Mouse (Mus musculus) 416B (cell line): Measurements from ENCODE around the gene Hnrnpf.

Experiments used
- DNase-seq: peaks from one replicate; pipeline ENCODE4 v3.0.0; 2011; ENCODE audit warnings: low read depth

Hnrnpf gene

DNA sequence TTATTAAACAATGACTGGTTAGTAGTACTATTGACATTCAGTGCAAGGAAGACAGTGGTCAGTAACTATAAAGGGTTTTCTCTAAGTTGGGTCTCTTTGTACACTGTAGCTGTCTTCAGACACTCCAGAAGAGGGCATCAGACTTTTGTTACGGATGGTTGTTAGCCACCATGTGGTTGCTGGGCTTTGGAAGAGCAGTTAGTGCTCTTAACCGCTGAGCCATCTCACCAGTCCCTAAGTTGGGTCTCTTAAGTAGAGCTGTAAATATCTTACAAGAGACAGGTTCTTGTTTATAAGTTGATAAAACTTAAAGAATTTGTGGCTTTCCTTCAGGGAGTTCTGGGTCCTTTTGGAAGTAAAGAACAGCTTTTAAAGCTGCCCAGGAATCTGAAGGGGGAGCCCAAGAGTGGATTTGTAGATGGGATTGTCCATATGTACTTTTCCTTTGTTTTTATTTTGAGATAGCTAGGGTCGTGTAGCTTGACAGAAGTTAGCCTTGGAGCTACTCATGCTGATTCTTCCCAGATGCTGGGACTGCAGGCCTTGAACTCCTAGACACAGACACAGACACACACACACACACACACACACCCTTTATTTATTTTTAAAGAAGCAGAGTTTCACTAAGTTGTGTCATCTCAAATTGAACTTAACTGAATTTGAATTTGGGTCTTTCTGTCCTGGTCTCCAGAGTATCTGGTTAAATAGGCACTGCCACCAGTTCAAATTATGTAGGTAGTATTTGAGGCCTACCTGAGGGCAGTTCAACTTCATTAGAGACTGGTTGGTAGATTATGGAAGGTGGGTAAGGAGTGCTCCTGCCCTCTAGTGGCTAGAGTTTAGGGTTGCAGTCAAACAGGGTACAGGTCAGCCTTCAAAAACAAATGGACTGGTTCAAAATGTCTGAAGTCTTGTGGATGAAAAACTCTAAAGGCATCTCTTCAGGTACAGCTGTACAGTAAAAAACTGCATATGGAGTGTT, 20.8 kb downstream of the Hnrnpf start:
- DNase-seq: peak; percentile 81

DNA sequence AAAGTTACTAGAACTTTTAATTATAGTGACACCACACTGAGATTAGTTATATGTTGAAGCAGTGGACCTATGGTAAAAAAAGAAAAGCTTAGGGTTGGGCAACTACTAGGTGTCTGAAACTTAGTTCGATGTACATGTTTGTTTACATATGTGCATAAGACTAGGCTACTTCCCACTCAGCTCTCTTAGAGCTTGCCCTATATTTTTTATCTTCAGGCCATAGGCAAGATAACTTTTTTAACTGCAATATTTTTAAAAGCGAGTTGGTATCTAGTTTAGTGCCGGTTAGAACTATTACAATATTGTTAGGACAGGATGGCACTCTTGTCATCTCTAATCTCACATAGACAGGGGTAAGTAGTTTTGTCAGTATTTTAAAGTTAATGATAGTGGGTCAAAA, 21.9 kb downstream of the Hnrnpf start:
- no peak for DNase-seq

DNA sequence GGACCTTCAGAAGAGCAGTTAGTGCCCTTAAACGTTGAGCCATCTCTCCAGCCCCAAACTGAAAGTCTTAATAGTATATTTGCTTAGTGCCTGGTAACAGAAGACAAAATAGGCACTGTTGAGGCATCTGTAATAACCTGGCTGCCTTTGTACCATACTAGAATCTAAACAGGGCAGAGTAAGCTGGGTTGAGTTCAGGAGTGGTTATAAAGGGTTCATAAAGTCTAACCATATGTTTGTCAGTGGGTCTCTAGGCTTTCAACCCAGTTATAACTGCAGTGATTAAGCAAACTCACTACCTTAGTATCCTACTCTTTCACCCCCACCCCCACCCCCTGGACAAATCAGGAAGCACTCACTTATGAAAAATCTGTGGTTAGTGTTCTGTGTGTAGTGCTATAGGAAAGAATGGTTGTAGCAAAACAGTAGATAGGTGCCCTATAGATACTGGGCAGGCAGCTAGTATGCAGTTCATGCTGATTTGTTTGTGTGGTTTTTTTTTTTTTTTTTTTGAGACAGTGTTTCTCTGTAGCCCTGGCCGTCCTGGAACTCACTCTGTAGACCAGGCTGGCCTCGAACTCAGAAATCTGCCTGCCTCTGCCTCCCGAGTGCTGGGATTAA, 26.9 kb downstream of the Hnrnpf start:
- DNase-seq: peak; percentile 39

DNA sequence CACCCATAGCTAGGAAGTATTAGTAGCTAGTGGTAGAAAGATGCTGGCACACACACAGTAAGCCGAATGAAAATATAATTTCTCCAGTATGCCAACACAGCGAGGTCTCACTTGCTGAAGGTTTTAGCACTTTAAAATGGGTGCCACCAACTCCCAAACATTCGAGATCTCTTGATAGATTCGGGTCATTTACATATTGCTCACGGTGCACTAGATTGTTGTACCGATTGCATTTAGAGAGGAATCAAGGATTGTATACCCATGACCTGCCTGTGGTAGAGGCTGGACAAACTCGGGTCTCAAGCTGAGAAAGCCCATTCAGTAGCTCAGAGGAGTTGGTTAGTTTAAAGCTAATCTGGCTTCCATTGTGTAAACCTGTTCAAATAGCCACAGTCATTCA, 27.8 kb downstream of the Hnrnpf start:
- DNase-seq: no peak

DNA sequence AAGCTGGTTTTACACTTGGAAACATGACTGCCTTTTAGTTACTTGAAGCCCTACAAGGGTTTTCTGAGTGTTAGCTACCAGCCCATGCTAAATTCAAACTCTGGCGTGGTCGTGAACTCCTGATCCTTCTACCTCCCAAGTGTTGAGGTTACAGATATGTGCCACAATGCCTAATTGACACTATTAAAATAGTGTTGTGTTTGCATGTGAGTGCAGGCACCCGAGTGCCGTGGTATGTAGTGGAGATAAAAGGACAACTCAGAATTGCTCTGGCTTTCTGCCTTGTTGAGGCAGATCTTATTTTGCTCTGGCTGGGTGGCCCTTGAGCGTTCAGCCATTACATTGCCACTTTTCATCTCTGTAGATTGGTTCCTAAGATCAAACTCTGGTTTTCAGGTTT, 28.6 kb downstream of the Hnrnpf start:
- DNase-seq: no peak

DNA sequence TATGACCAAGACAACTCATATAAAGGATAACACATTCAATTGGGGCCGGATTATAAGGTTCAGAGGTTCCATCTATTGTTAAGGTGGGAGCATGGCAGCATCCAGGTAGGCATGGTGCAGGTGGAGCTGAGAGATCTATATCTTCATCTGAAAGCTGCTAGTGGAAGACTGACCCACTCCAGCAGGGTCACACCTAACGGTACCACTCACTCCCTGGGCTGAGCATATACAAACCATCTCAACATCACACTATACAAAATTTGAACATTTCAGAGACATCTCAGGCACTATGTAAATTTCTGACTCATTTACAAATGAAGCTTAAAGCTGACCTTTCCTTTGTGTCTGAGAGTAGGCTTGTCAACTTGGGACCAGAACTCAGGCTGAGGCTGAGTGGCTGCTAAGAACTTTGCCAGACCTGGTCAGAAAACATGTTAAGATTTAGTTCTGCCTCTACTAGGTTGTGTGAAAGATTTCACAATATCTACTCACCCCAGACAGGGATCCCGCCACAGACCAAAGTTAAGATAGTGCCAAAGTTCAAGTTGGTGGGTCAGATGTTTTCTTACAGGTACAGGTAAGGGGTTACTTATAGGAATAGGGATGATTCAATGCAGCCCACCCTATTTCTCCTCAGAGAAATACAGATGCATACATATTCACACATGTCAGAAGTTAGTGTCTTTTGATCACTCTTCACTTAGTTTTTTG, 30.0 kb downstream of the Hnrnpf start:
- DNase-seq: peak; percentile 21

DNA sequence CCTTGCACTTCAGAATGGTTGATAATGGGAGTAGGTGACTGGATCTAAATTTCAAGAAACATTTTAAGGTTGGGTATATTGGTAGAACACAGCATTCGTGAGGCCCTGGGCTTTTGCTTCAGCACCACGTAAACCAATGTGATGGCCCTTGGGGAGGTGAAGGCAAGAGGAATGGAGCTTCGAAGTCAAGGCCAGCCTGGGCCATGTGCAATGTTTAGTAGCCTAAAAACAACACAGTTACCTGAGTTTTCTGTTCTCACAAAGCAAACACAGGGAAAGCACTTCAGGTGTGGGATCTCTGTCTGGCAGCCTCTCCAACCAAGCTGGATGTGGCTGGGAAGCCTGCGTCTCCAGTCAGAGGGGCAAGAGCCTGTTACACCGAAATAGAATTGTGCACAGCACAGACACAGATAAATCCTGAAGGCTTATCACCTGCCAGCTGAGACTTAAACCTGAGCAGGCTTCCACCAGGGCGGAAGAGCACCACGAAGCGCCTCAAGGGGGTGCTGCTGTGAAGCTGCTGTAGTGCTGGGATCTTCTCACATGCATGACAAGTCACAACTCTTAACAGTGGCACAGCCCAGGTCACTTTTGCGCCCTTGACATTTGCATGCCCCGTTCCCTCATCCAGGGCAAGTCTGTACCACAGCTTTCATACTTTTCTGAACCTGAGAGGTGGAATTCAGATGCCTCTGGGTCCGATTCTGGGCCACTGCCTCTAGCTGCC, 32.4 kb downstream of the Hnrnpf start:
- DNase-seq: peak; percentile 58

DNA sequence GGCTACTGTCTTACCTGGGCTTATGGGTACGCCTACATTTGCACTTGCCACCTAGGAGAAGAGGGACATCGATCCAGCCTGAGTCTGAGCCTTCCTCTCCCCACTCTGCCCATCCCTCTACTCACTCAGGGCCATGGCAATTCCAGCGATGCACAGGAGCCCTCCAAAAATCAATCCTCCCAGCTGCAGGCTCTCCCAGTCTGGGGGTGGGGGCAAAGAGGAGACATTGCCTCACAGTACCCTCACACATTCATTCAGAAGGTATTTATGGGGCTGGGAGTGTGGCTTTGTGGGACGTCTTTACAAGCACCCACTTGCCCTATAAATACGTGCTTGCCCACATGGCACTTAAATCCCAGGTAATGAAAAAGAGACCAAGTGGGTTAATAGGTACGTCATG, 34.2 kb downstream of the Hnrnpf start:
- DNase-seq: no peak

DNA sequence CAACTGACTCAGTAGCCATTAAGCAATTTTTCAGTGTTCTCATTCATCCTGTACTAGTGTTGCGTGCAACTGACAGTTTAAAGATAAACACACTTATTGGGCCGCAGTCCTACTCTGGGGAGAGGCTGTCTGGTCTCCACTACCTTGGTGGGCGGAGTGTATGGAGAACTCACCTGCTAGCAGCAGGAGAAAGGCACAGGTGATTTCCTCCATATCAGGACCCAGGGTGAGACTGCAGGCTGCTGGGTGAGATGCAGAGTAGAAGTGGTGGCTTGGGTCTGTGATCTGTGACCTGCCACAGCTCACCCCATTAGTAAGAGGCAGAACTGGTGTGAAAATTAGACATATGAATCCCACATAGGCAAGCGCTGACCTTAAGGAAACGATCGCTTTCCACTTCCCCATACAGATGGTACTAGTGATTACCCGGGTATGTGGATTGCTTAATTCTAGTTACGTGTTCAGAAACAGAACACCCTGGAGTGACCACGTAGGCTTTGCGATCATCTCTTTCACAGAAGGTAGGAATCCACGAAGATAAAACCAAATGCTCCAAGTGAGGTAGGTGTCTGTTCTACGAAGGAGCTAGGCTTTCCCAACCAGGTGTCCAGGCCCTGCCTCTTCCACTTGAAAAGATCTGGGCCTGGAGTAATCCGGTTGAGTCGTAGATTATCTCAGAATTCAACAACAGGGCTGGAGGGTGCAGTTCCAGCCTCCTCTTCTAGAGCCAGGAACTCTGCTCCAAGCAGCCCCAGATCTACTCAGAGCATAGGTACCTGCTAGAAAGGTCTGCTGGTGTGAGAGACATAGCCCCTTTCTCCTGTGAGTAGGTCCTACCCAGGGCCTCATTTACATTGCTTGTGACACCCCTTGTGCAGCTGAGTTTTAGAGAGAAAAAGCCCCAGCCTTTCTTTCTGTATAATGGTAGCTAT, 35.8 kb downstream of the Hnrnpf start:
- peak; percentile 89 for DNase-seq

DNA sequence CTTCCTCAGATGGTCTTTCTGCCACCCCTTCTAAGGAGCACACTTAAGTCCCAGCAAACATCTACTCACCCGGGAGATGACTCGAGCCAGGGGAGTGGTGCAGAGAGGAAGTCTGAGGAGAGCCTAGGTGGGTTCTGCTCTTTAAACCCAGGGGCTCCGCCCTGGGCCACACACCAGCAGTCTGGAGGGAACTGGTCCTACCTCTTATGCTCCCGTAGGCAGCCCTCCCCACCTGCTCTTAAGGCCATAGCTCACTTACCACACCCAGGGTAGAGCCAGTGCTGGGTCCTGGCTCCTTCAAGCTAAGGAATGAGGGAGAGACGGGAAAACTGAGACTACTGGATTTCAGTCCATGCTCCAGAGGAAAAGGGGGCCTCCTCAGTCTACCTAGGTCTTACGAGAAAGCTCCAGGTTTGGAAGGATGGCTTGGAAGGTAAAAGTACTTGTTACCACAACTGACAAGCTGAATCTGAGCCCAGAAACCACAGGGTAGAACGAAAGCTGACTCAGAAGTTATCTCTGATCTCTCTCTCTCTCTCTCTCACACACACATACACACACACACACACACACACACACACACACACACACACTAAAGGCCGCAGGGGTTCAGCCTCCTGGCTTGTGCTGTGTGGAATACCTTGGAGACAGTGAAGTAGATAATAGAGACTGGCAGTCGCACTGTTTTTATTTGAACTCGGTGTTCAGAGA, 37.3 kb downstream of the Hnrnpf start, which contains the start of gene Fxyd4:
Fxyd4 (minus strand) TSS at position 471 of the 711 bp plus-strand sequence.
- peak; percentile 87 for DNase-seq

DNA sequence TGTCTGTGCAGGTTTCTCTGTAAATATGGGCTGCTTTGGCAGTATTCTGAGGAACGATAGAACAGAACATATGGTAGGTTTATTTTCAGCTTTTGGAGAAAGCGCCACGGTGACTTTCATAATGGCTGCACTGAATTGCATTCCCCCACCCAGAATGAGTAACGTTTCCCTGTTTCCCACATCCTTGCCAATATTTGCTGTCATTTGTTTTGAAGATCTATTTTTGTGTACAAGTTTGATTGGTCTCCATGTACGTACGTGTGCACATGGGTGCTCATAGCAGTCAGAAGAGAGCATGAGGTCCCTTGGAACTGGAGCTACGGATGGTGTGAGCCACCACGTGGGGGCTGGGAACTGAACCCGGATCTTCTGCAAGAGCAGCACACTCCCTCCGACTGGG, 38.8 kb downstream of the Hnrnpf start:
- no peak for DNase-seq

DNA sequence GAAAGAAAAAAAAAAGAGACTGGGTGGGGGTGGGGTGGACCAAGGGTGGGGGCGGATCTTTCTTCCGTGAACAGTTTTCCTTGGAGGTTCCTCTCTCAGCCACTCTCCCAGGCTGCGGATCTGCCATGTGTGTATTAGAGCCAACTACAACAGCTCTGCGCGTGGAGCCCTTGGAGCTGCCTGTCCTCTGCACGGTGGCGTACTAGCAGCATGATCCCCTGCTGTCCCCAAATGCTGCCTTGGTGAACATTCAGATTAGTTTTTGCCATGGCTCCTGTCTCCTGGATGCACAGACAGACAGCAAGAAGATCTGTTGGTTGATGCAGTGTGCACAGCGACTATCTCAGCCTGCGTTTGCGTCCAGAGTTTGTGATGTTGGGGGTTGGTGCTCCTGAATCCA, 42.6 kb downstream of the Hnrnpf start:
- no peak for DNase-seq

DNA sequence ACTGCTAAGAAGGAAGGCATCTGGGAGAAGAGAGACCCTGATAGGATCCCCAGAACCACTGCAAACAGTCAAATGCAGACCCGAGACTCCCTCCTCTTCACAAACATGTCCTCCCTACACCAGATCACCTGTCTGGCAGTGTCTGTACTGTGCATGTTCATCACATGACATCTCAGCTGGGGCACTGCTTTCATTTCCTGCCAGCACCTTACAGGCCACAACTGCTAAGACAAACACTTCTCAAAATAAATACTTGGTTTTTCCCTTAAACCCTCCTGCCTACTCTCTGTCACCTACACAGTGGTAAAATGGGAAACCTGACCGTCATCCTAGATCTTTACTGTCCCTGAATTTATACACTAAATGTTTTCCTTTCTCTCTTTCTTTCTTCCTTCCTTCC, 43.8 kb downstream of the Hnrnpf start:
- no peak for DNase-seq

DNA sequence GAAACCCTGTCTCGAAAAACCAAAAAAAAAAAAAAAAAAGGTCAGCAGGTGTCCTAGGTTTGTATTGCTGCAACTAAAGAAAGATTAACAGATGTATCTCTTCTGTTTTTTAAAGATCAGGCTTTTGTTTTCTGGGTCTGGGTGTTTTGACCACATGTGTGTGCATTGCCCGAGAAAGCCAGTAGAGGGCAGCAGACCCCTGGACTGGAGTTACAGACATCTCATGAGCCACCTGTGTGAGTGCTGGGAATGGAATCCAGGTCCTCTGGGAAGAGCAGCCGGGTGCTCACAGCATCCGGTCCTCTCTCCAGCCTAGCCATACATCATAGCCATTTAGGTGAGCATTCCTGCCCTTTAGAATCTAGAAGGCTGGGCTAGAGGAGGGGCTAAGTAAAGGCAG, 52.2 kb downstream of the Hnrnpf start:
- peak; percentile 11 for DNase-seq

DNA sequence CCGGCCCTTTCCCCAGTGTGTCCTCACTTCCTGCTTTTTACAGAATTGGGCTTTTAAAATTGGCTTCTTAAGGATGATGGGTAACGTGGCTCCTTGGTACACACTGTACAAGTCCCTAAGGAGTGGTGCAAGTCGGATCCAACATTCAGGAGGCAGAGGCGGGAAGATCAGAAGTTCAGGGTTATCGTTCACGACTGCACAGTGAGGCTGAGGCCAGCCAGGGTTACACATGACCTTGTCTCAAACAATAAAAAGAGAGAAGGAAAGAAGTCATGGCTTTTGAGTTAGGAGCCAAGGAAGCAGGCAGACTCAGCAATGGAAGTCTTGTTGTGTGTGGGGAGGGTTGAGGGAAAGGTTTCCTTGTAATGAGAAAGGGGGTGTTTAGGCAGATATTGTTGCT, 56.0 kb downstream of the Hnrnpf start:
- DNase-seq: no peak

DNA sequence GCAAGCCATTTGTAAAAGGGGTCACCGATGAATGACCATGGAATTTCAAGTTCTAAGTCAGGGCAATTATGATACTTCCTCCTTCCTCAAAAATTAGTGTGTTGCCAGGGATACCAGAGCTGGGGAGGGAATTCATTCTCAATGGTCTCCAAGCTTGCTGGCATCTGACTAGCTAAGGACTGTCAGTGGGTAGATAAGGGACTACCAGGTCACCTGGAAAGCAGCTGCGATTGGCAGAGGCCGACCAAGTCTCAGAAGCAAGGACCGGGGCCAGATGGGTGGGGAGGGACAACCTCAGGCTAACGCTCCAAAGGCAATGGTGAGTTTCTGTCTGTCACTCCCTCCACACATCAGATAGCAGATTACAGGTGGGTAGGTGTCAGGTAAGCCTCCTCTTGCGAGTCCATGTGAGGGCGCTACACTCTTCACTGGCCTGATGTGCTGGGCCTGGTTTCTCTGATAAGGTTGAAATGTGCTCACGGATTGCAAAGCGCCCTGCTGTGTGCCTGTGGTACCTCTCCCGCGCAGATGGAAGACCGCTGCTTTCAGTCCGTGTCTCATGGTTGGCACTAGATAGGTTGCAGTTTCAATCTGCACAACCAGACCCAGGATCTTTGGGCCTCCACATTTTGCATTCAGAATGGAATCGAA, 56.9 kb downstream of the Hnrnpf start:
- DNase-seq: no peak

DNA sequence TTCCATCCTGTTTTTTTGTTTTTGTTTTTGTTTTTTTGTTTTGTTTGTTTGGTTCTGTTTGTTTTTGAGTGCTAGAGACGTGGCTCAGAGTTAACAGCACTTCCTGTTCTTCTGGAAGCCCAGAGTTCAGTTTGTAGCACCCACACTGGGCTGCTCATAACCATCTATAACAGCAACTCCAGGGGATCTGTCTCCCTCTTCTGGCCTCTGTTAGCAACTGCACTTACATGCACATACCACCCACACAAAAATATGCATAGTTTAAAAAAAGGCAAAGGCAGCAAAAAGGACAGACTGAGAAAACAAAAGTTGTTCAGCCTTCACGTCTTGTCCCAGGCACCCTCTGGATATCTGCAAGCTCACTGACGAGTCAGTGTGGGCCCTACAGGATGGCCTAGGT, 63.1 kb downstream of the Hnrnpf start:
- peak; percentile 24 for DNase-seq

DNA sequence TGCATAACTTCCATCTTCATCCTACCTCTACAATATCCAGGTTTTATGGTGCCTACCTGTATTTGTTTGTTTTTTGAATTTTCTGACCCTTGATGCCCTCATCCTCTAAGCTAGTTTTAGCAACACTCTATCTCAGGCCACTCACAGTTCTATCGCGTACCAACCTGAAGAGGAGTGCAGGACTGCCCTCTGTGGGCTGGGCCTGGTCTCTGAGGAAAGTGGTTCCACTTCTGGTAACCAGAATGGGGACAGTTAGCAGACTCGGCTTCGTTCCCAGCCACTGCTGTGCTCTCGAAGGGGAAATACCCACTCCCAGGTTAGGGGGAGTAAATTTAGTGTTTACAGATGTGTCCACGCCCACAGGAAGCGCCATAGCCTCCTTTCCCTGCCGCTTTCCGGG, 66.6 kb downstream of the Hnrnpf start:
- DNase-seq: peak; percentile 24
